Mouse (Mus musculus) heart, embryonic 13.5 days (tissue): ENCODE results near the gene Ppp1r12c. TPM values are rescaled to one million over a fixed set of nuclear protein-coding genes. Genes with fewer than 3 reads are reported as not detected.
"Not testable (repeated sequence)": the region's sequence is repeated elsewhere in the genome, so short reads cannot be mapped to it uniquely, and the experiment has no call there.

ENCODE experiments used
- ATAC-seq: fragments of 200-750 bp; cut with Nextera tagmentation; 2 replicates; pipeline ENCODE4 v1.8.0; 2017; ENCODE audit warnings: moderate TSS enrichment; ENCODE audit not compliant: insufficient number of reproducible peaks, low FRiP score, low TSS enrichment; ENCODE audit errors: extremely low read depth
- H3K27ac ChIP-seq: fragments of 300-500 bp; sonication (generic); replicated peaks from 2 replicates; pipeline ENCODE4 v1.5.1; 2015; ENCODE audit warnings: moderate library complexity, mild to moderate bottlenecking, inconsistent platforms
- H3K27me3 ChIP-seq: fragments of 300-500 bp; sonication (generic); replicated peaks from 2 replicates; pipeline ENCODE4 v1.6.1; 2015; ENCODE audit warnings: mild to moderate bottlenecking, inconsistent platforms
- H3K36me3 ChIP-seq: fragments of 300-500 bp; sonication (generic); 2 replicates; pipeline ENCODE4 v1.6.1; 2015; ENCODE audit warnings: mild to moderate bottlenecking, inconsistent platforms
- H3K4me1 ChIP-seq: fragments of 300-500 bp; sonication (generic); 2 replicates; pipeline ENCODE4 v1.6.1; 2015; ENCODE audit warnings: inconsistent platforms
- H3K4me2 ChIP-seq: fragments of 300-500 bp; sonication (generic); 2 replicates; pipeline ENCODE4 v1.6.1; 2015; ENCODE audit warnings: inconsistent platforms, mild to moderate bottlenecking, moderate library complexity
- H3K4me3 ChIP-seq: fragments of 300-500 bp; sonication (generic); 2 replicates; pipeline ENCODE4 v1.5.1; 2015; ENCODE audit warnings: moderate library complexity, mild to moderate bottlenecking, inconsistent platforms
- H3K9ac ChIP-seq: fragments of 300-500 bp; sonication (generic); 2 replicates; pipeline ENCODE4 v1.6.1; 2015; ENCODE audit warnings: inconsistent platforms, mild to moderate bottlenecking, moderate library complexity
- H3K9me3 ChIP-seq: fragments of 300-500 bp; sonication (generic); 2 replicates; pipeline ENCODE4 v1.6.1; 2016; ENCODE audit warnings: inconsistent platforms
- WGBS: fragments of 180-500 bp; shearing (Covaris S2); methylation state at CpG from one replicate; pipeline ENCODE4 v1.1.7; 2015; ENCODE audit warnings: mixed read lengths; 5-methylcytosine and 5-hydroxymethylcytosine counted together
- polyA plus RNA-seq: library from polyadenylated mRNA; unstranded; fragments of >200 nt; fragmentation: Nextera tagmentation; extraction: Ambion mirVana; gene quantifications from 2 replicates; pipeline ENCODE4 v1.2.1, GENCODE M21; 2015

The Ppp1r12c gene
- polyA plus RNA-seq = 29.2 and 33.9 TPM in 2 replicates

- Histone ChIP-seq H3K4me1 (peaks cover 60% of the 10 kb centered on the region), H3K27ac (peak within 1 kb of the TSS; percentile 85), H3K4me2 (peak within 1 kb of the TSS; percentile 94), H3K9ac (peak within 1 kb of the TSS; percentile 98), H3K4me3 (peak within 1 kb of the TSS; percentile 90), H3K36me3 (peaks cover 19% of the 10 kb centered on the region), H3K27me3 (no peaks in the 10 kb centered on the region), H3K9me3 (no peaks in the 10 kb centered on the region)
- under 1% methylated on average over 62 of the region's 62 CpGs for WGBS
- peak; percentile 88 for ATAC-seq
These were observed at the start of gene Ppp1r12c for GRCm38 (mm10) chr7:4501558-4502397. Ppp1r12c (minus strand) TSS chr7:4501680.

- Histone ChIP-seq H3K9ac (peak within 1 kb of the TSS; percentile 44), H3K9me3 (no peaks in the 10 kb centered on the region), H3K27me3 (peaks cover 42% of the 10 kb centered on the region), H3K36me3 (no peaks in the 10 kb centered on the region), H3K4me1 (peaks cover 12% of the 10 kb centered on the region), H3K4me3 (peak within 1 kb of the TSS; percentile 40), H3K4me2 (peak within 1 kb of the TSS; percentile 65), H3K27ac (no peak within 1 kb of the TSS)
- WGBS = 11% methylated on average over 33 of the region's 33 CpGs
- ATAC-seq = no peak
These were observed 45.8 kb upstream of the Ppp1r12c start, which contains the start of gene Syt5 for GRCm38 (mm10) chr7:4547221-4547641. Syt5 (minus strand) TSS chr7:4547541.

GRCm38 (mm10) chr7:4546591-4547131 lies 45.2 kb upstream of the Ppp1r12c start:
- Histone ChIP-seq H3K27me3 (peaks cover 45% of the 10 kb centered on the region), H3K4me2 (peak overlapping the region; percentile 65), H3K9me3 (no peaks in the 10 kb centered on the region), H3K36me3 (no peaks in the 10 kb centered on the region), H3K4me3 (peak overlapping the region; percentile 40), H3K9ac (peak overlapping the region; percentile 3; the same call in 1 of the 2 replicates), H3K4me1 (peaks cover 12% of the 10 kb centered on the region), H3K27ac (no peak overlapping the region)
- 2% methylated on average over 26 of the region's 26 CpGs for WGBS
- ATAC-seq = 0 out of 2 replicates have a peak, but pooled peaks have one; percentile 12

GRCm38 (mm10) chr7:4546050-4546449 lies 44.6 kb upstream of the Ppp1r12c start:
- peak overlapping the region; percentile 40 for H3K4me3 ChIP-seq
- no peaks in the 10 kb centered on the region for H3K9me3 ChIP-seq
- H3K4me2 ChIP-seq = peak overlapping the region; percentile 65; the same call in 1 of the 2 replicates
- ATAC-seq = no peak
- H3K36me3 ChIP-seq = no peaks in the 10 kb centered on the region
- H3K27ac ChIP-seq = no peak overlapping the region
- peaks cover 45% of the 10 kb centered on the region for H3K27me3 ChIP-seq
- H3K4me1 ChIP-seq = peaks cover 12% of the 10 kb centered on the region
- no peak overlapping the region for H3K9ac ChIP-seq
- 61% methylated on average over 15 of the region's 15 CpGs for WGBS

GRCm38 (mm10) chr7:4542013-4542412 lies 40.5 kb upstream of the Ppp1r12c start:
- peak; percentile 69; the same call in 1 of the 2 replicates for ATAC-seq
- 26% methylated on average over 17 of the region's 17 CpGs for WGBS
- H3K4me1 ChIP-seq = peaks cover 8% of the 10 kb centered on the region
- no peak overlapping the region for H3K27ac ChIP-seq
- no peak overlapping the region for H3K4me3 ChIP-seq
- peaks cover 37% of the 10 kb centered on the region for H3K27me3 ChIP-seq
- no peak overlapping the region for H3K9ac ChIP-seq
- H3K9me3 ChIP-seq = no peaks in the 10 kb centered on the region
- no peaks in the 10 kb centered on the region for H3K36me3 ChIP-seq
- no peak overlapping the region for H3K4me2 ChIP-seq

GRCm38 (mm10) chr7:4541344-4541743 lies 39.9 kb upstream of the Ppp1r12c start:
- no peak for ATAC-seq
- H3K4me3 ChIP-seq = no peak overlapping the region
- no peak overlapping the region for H3K9ac ChIP-seq
- WGBS = 54% methylated on average over 5 of the region's 5 CpGs
- peaks cover 1% of the 10 kb centered on the region; the same call in 1 of the 2 replicates for H3K4me1 ChIP-seq
- no peaks in the 10 kb centered on the region for H3K9me3 ChIP-seq
- no peaks in the 10 kb centered on the region for H3K36me3 ChIP-seq
- peaks cover 34% of the 10 kb centered on the region for H3K27me3 ChIP-seq
- no peak overlapping the region for H3K4me2 ChIP-seq
- no peak overlapping the region for H3K27ac ChIP-seq

GRCm38 (mm10) chr7:4539019-4539418 lies 37.5 kb upstream of the Ppp1r12c start:
- H3K4me3 ChIP-seq = no peak overlapping the region
- peaks cover 33% of the 10 kb centered on the region for H3K27me3 ChIP-seq
- H3K36me3 ChIP-seq = no peaks in the 10 kb centered on the region
- WGBS = 89% methylated on average over 2 of the region's 2 CpGs
- no peaks in the 10 kb centered on the region for H3K4me1 ChIP-seq
- no peaks in the 10 kb centered on the region for H3K9me3 ChIP-seq
- no peak overlapping the region for H3K4me2 ChIP-seq
- no peak overlapping the region for H3K9ac ChIP-seq
- ATAC-seq = no peak
- H3K27ac ChIP-seq = no peak overlapping the region

GRCm38 (mm10) chr7:4537181-4537580 lies 35.7 kb upstream of the Ppp1r12c start:
- H3K9ac ChIP-seq = no peak overlapping the region
- WGBS = 55% methylated on average over 4 of the region's 4 CpGs
- ATAC-seq = no peak
- no peak overlapping the region for H3K4me2 ChIP-seq
- no peaks in the 10 kb centered on the region for H3K9me3 ChIP-seq
- peaks cover 26% of the 10 kb centered on the region for H3K27me3 ChIP-seq
- H3K4me1 ChIP-seq = no peaks in the 10 kb centered on the region
- H3K36me3 ChIP-seq = no peaks in the 10 kb centered on the region
- H3K27ac ChIP-seq = no peak overlapping the region
- no peak overlapping the region for H3K4me3 ChIP-seq

- no peak overlapping the region for H3K9ac ChIP-seq
- H3K4me1 ChIP-seq = peaks cover 6% of the 10 kb centered on the region
- H3K9me3 ChIP-seq = no peaks in the 10 kb centered on the region
- WGBS = 85% methylated on average over 4 of the region's 4 CpGs
- no peaks in the 10 kb centered on the region for H3K36me3 ChIP-seq
- no peak overlapping the region for H3K4me2 ChIP-seq
- H3K4me3 ChIP-seq = no peak overlapping the region
- no peak for ATAC-seq
- peaks cover 29% of the 10 kb centered on the region; the same call in 1 of the 2 replicates for H3K27me3 ChIP-seq
- no peak overlapping the region for H3K27ac ChIP-seq
These were observed 34.9 kb upstream of the Ppp1r12c start for GRCm38 (mm10) chr7:4536369-4536768.

GRCm38 (mm10) chr7:4532005-4532729 lies 30.7 kb upstream of the Ppp1r12c start, which contains the start of gene Dnaaf3:
Dnaaf3 (minus strand) TSS chr7:4532453.
- Histone ChIP-seq H3K36me3 (no peaks in the 10 kb centered on the region), H3K9me3 (no peaks in the 10 kb centered on the region), H3K4me3 (peak within 1 kb of the TSS; percentile 50), H3K4me1 (peaks cover 10% of the 10 kb centered on the region), H3K27me3 (peaks cover 43% of the 10 kb centered on the region), H3K4me2 (peak within 1 kb of the TSS; percentile 74), H3K9ac (peak within 1 kb of the TSS; percentile 72), H3K27ac (no peak within 1 kb of the TSS)
- peak; percentile 77 for ATAC-seq
- 4% methylated on average over 28 of the region's 28 CpGs for WGBS

GRCm38 (mm10) chr7:4530166-4530565 lies 28.7 kb upstream of the Ppp1r12c start:
- not testable (repeated sequence) for H3K36me3 ChIP-seq
- 33% methylated on average over 8 of the region's 8 CpGs for WGBS

More at GRCm38 (mm10) chr7:4530166-4530565, 28.7 kb upstream of the Ppp1r12c start:
- H3K9ac ChIP-seq, H3K27ac ChIP-seq, H3K9me3 ChIP-seq, H3K4me3 ChIP-seq, ATAC-seq, H3K4me2 ChIP-seq: not testable (repeated sequence)
- peaks cover 23% of the 10 kb centered on the region for H3K4me1 ChIP-seq
- H3K27me3 ChIP-seq = peaks cover 44% of the 10 kb centered on the region
